Mouse (Mus musculus) bone marrow, adult 2 months (tissue): ENCODE data around the gene D10Jhu81e.

Source experiments
- CTCF ChIP-seq: fragments of 200-500 bp; IDR thresholded peaks from 2 replicates; pipeline ENCODE4 v1.5.1; 2011; ENCODE audit warnings: low read length, control low read depth; ENCODE audit not compliant: control insufficient read depth, insufficient read depth
- POLR2A ChIP-seq: fragments of 200-500 bp; IDR thresholded peaks from 2 replicates; pipeline ENCODE4 v1.6.1; 2011; ENCODE audit warnings: low read depth, mild to moderate bottlenecking, control low read depth, low read length, borderline replicate concordance; ENCODE audit not compliant: control insufficient read depth

- TF ChIP-seq CTCF (no peak), POLR2A (no peak)
These were observed 790 bp downstream of the D10Jhu81e start for GRCm38 (mm10) chr10:78168792-78169191.
